Mouse (Mus musculus): ENCODE results near the gene Zfp64.
"Not testable (repeated sequence)": the region's sequence is repeated elsewhere in the genome, so short reads cannot be mapped to it uniquely, and the experiment has no call there.

The Zfp64 gene

DNA sequence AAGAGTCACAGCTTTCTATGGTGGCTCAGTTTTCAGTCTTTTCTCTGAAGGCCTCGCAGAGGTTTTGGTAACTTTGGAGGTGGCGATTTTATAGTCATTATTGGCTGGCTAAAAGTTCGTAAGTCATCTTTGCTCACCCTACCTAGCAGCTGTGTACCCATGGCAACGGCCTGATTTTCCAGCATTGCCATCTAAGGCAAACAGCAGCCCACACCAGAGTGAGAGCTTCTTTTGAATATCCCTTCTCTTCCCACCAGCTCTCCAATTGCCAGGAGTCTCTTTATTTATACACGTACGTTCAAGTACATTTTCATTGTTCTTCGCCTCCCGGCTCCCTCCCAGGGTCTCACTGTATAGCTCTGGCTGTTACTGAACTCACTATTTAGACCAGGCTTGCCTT lies 59.9 kb downstream of the Zfp64 start:
- CTCF ChIA-PET: no interaction called here

DNA sequence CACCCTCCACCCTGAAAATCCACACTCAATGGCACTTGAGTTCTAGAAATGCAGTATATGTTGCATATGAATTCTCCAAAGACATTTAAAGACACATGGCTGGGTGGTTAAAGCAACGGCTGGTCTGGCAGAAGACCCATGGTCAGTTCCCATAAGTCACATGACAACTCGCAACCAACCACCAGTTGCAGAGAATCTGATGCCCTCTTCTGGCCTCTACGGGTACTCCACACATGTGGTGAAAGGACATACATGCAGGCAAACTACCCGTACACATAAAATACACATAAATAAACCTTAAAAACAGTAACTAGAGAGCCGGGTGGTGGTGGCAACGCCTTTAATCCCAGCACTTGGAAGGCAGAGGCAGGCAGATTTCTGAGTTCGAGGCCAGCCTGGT lies 60.6 kb downstream of the Zfp64 start:
- CTCF ChIA-PET: no interaction called here

DNA sequence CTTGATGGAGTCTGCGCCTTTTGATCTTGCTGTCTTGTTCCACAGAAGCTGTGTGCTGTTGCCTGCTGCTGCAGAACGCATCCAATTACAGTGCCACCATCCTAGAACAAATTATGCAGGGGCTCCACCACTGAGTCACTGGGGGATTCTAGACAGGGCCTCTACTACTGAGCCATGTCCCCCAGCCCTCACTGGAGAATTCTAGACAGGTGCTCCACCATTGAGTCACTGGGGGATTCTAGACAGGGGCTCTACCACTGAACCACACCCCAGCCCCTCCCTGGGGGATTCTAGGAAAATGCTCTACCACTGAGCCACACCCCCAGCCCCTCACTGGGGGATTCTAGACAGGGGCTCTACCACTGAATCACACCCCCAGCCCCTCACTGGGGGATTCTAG lies 63.3 kb downstream of the Zfp64 start:
- CTCF ChIA-PET: no interaction called here

DNA sequence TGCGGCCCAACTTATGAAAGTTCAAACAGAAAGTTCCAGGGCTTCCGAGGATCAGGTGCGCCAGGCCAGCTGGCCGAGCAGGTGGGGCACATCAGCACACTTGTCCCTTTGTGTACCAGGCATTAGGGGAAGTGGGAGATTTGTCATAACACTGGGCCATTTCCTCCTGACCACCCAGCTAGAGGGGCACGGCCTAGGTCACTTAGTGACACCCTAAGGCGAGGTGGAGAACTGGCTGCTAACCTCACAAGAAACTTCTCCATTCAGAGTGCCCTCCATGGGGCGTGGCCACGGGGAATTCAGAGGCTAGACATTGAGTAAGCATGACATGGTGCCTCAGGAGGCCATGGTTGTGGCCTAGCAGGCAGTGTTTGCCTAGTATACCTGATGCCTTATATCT lies 70.7 kb downstream of the Zfp64 start:
- CTCF ChIA-PET: no interaction called here

DNA sequence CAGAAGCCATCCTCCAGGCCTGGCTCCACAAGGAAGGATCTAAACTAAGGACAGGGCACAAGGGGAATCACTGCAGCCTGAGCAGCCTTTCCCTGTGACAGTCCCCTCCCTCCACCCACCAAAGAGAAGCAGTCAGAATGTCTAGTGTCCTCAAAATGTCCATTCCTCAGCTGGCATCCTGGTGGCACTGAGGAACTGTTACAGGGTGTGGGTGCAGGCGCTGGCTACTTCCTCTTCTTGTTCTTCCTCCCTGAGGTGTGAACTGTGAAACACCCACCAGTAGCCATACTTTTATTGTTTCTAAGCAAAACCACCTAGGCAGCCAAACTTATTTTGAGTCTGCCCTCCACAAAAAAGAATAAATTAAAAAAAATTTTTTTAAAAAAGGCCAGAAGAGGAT lies 72.4 kb downstream of the Zfp64 start:
- CTCF ChIA-PET: no interaction called here

DNA sequence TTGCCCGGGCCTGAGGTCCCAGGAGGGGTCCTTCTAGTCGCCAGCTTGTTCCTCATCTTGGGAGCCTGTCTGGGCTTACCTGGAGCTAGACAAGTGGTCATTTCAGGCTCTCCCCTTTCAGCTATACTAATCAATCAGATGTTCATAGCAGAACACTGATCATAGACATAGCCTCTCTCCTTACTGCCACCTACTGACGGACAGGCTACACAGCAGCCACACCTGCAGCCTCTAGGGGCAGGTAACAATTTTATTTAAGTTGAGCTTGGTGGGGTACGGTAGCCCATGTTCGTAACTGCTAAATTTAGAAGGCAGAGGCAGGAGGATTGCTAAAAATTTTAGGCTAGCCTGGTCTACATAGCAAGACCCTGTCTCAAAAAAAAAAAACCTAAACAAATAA lies 73.5 kb downstream of the Zfp64 start:
- CTCF ChIA-PET: interaction anchor here (0.7 kb wide), 1 partner anchor 24 kb away, joined by 3 read pairs; no protein-coding TSS in a partner anchor

DNA sequence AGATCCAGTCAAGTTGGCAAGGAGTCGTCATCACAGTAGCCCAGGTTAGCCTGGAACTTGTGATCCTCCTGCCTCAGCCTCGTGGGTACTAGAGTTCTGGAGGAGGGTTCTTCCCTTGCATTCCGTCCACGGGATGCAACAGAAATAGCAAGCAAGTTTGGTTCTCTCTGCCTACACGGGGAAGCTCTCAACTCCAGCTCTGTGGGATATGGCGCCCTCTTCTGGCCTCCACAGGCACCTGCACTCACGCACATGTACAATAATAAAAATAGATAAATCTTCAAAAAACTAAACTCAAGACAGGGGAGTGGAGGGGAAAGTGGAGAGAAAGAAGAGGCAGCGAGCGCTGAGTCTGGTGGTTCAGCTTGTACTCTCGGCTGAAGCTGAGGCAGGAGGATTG lies 75.8 kb downstream of the Zfp64 start:
- CTCF ChIA-PET: no interaction called here

DNA sequence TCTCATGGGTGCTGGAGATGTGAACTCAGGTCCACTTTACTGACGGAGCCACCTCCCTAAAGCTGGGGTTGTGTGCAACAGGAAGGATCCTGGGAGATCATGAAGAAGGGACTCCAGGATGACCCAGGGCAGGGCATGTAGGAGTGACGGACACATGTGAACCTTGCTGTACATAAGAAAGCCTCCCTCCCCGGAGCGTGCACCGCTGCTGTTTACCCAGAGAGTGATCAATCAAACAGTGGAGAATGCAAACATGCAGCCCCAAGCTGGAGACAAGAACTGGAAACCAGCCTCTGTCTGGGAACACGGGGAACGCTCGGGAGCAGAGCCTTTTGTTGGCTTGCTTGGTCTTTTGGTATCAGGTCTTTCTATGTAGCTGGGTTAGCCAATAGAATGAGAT lies 76.7 kb downstream of the Zfp64 start:
- CTCF ChIA-PET: no interaction called here

DNA sequence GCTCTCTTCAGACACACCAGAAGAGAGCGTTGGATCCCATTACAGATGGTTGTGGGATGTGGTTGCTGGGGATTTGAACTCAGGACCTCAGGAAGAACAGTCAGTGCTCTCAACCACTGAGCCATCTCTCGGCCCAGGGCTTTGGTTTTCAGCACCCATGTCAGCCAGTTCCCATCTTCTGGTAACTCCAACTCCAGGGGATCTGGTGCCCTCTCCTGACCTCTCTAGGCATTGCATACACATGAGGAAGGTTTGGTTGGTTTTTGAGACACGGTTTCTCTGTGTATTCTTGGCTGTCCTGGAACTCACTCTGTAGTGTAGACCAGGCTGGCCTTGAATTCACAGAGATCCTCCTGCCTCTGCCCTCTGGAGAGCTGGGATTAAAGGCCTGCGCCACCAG lies 77.2 kb downstream of the Zfp64 start:
- CTCF ChIA-PET: no interaction called here

DNA sequence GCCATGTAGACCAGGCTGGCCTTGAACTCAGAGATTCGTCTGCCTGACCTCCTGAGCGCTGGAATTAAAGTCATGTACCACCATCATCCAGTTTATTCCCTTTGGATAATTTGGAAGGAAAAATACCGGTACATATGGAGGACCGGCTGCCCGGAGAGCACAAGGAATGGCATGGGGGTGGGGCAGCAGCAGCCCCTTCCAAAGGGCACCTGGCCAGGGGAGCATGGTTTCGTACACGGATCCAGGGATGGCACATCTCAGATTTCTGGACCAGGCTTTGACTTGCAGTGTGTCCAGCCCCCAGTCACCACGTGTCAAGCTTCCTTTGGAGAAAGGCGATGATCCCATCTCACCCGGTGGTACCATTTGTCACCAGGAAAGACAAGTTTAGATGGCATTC lies 78.8 kb downstream of the Zfp64 start:
- CTCF ChIA-PET: no interaction called here

DNA sequence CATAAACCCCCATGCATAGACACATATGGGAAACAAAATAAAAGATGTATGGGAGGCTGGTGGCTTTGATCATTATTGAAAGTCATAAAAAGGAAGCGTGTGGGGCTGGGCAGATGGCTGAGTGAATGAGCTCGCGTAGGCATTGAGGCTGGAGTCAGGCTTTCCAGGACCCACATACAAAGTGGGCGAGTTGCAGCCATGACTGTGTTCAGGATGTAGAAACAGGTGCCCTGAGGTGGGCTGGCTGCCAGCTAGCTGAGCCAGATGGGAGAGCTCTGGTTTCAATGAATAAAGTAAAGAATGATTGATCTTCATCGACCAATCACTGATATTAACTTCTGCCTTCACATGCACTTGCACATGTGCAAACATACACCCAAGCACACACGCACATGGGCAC lies 80.9 kb downstream of the Zfp64 start:
- CTCF ChIA-PET: no interaction called here

DNA sequence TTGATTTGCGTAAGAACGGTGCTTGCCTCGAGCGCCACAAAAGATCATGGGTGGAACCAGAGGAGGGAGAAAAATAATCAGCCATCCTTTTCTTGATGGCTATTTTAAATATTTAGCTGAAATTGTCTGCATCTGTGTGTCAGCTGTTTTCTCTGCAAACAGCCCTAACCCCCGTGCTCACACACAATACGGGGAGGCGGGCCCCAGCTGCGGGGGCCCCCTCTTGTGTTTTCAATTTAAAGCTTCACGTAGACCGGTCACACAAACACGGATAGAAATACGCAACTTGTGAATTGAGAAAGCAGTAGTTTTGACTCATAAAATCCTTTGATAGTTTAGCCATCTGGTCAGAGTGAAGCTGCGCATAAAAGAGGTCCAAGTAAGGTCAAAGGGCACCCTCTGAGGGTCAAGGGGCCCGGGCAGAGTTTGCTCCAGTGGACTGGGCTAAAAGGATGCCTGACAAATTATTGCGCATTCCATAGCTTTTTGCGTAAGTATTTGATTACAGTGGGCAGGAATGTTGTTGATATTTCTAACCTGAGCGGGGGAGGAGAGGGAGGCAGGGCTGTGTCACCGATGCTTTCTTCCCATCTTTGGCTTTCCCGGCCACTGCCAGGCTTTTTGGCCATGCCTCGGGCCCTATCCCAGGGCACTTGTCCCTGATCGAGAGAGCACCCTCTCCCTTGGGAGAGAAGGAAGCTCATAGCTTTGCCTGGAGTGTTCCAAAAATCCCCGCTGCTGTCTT lies 83.4 kb downstream of the Zfp64 start:
- CTCF ChIA-PET: no interaction called here

DNA sequence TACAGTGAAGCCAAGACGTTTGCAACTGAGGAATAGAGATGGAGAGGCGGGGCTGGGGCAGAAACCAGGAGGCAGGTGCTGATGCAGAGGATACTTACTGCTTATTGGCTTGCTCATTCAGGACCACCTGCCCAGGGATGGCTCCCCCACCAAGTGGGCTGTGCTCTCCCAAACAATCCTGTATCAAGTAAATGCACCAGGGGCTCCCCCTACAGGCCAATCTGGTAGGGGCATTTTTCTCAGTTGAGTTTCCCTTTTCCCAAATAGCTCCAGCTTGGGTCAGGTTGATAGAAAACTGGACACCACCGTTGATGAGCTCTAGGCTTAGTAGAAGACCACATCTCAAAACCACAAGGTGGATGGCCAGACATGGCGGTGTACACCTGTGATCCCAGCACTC lies 84.9 kb downstream of the Zfp64 start:
- CTCF ChIA-PET: interaction anchor here (0.6 kb wide), 1 partner anchor 93 kb away, joined by 12 read pairs; no protein-coding TSS in a partner anchor

DNA sequence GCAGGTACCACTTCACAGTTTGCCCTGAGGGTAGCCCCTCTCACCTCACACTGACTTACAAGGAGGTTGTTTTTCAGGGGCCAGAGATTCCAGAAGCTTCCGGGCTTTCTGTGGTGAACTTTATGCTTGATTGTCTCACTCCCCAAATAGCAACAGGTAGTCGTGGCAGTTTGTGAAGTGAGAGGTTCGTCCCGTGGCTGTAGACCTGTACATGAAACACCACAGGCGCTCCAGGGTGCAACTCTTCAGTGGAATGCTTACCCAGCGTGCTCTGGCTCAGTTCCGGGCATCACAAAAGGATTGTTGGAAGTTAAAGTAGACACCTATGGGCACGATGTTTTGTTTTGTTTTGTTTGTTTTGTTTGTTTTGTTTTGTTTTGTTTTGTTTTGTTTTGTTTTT lies 88.4 kb downstream of the Zfp64 start:
- CTCF ChIA-PET: no interaction called here

DNA sequence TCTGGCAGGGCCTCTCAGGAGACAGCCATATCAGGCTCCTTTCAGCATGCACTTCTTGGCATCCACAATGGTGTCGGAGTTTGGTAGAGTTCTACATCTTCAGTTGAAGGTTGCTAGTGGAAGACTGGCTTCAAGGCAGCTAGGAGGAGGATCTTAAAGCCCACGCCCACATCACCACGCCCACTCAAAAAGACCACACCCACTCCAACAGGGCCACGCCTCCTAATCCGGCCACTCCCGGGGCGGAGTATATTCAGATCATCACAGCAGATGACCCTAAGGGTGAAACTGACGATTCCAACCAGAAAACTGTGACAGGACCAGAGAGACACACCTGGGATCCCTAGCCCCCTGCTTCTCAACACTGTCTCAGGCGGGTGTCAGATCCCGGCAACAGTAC lies 89.0 kb downstream of the Zfp64 start:
- CTCF ChIA-PET: no interaction called here

DNA sequence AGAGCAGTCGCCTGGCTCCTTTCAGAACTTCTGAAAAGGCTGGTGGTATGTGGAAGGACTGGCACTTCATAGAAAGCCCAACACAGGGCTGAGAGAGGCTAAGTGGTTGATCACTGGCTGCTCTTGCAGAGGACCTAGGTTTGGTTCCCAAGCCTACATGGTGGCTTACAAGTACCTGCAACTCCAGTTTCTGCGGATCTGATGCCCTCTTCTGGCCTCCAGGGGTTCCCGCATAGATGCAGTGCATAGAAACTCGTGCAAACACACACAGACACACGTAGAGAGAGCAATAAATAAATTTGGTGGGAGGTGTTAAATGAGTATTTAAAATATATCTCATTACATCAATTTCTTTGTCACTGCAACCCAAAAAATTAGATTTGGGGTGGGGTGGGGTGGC lies 90.5 kb downstream of the Zfp64 start:
- CTCF ChIA-PET: no interaction called here

DNA sequence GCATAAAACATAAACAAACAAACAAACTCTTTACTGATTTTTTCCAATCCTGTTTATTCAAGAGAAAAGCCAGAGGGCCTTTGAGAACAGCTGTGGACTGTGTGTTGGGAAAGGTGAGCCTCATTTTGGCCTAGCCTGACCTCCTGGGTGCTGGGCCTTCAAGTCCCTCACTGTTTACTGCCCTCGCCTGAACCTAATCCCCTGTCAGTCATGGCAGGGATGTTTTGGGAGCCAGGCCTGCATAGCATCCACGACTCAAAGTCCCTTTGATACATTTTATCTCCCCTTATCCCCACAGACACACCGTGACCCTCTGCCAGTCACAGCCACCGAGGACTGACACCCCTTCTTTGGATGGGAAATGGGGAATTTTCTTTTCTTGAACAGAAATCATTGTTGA lies 92.7 kb downstream of the Zfp64 start:
- CTCF ChIA-PET: no interaction called here

DNA sequence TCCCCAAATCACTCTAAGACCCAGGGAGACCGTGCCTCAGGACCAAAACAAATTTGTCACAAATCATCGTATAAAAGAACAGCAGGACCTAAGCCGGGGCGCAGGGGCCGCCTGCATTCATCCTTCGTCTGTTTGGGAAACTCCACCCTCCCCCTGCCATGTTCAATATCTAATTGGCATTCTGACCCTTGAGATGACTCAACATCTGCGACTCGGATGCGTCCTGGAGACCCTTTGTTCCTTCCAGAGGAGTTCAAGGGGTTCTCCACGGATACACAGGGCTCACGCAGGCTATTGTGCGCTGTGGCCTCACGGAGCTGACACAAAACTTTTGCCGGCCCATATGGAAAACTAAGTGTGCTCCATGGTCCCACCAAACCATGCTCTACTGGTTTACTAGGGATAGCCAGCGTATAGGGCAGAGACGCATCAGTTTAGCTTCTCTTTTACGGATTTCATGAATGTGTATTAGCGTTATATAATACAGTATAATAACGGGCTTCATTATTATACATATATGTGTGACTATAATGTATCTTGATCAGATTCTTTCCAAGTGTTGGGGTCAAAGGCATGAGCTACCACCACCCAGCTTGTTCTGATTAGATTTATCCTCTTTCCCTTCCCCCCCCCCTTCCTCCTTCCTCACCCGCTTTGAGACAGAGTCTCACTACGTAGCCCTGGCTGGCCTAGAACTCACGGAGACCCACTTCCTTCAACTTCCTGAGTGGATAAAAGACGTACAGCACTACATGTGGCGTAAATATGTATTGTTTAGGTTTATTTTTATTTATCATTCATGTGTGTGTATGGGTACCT lies 94.3 kb downstream of the Zfp64 start:
- CTCF ChIA-PET: interaction anchor here (0.6 kb wide), 1 partner anchor 13 kb away, joined by 3 read pairs; no protein-coding TSS in a partner anchor

DNA sequence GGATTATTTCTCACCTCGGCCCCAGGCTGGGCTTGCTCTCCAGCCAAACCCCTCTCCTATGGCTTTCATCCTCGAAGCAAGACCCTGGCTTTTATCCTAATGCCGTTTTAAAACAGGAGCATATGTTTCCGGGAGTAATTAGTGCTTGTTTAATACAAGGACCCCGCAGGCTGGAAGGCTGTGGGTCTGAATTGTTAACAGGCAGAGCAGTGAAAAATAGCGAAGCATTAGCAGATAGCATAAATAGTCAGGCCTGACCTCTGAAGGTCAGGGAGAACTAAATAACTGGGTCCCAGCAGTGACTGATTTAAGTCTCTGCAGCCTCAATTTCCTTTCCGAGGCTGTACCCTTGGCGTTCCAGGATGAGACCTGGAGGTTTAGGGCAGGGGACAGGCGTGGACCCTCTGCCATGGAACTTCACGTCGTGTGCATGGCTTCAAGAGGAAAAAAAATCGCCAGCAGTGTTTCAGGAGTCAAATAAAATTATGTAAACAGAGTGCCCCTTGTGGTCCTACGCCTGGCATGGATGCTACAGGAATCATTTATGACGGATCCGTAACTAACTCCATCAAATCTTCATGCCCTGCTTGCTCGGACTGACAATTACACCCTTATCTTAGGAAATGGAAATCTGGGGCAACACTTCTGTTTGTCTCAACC lies 95.2 kb downstream of the Zfp64 start:
- CTCF ChIA-PET: no interaction called here

DNA sequence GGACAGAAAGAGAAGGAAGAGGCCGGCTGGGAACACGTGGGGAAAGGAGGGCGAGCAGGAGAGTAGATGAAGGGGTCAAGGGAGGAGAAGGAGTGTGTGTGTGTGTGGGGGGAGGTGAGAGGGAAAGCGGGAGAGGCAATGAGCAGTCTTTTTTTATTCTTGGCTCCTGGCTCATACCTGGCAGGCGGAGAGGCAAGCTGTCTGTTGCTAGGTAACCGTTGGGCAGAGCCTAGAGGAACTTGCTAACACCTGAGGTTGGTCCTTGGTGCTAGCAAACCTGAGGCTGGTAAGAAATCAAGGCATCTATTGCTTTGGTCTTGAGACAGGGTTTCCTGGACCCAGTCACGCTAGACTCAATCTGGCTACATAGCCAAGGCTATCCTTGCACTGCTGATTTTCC lies 98.7 kb downstream of the Zfp64 start:
- CTCF ChIA-PET: no interaction called here

DNA sequence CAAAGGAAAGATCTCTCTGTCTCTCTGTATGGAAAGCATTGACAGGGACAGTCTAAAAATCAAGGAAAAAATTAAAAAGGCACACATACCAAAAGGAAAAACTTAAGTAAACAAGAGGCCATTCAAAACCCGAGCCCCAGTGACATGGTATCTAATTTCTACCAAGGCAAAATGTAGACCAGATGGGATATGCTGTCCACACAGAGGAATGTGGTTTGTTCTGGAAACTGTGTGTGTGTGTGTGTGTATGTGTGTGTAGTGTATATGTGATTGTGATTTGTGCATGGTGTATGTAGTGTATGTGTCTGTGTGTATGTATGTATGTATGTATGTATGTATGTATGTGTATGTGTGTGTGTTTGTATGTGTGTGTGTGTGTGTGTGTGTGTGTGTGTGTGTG lies 100.6 kb downstream of the Zfp64 start:
- CTCF ChIA-PET: no interaction called here

DNA sequence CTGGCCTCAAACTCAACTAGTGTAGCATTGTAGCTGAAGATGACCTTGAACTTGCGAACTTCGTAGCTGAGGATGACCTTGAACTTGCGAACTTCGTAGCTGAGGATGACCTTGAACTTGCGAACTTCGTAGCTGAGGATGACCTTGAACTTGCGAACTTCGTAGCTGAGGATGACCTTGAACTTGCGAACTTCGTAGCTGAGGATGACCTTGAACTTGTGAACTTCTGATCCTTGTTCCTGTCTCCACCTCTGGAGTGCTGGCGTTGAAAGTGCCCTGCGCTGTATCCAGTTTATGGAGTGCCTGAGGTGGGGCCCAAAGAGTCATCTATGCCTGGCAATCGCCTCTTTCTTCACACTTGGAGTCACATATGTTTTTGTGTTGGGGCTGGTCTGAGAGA lies 101.5 kb downstream of the Zfp64 start:
- CTCF ChIA-PET: not testable (repeated sequence)

DNA sequence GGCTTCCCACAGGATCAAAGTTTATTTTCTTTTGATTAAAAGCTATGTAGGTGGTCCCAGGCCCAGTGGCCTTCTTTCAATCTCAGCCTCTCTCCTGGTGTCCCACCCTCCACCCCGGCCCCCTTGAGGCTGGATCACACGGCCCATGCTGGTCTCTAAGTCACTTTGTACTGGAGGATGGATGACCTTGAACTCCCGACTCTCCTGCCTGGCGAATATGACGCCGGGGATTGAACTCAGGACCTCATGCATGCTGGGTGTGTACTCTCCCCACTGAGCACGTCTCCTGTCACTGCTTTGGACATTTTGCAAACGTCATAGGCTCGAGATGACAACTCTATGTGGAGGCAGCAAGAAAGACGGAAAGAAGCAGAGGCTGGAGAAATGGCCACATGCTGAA lies 103.8 kb downstream of the Zfp64 start:
- CTCF ChIA-PET: interaction anchor here (0.6 kb wide), 1 partner anchor 60 kb away, joined by 3 read pairs; no protein-coding TSS in a partner anchor
